In genomic region chr6:55377461-55377860, GRCm38 (mm10) we compare ENCODE assay signal across 37 mouse cellular contexts. TPM values are rescaled to one million over a fixed set of nuclear protein-coding genes. Genes with fewer than 3 reads are reported as not detected.
"Had no signal": no experiment of that assay in that cellular context is flagged by ENCODE, and none has a peak within 500 bp of the region (broad histone marks: within the 10 kb centered on the region; RNA-seq: fewer than 3 reads in every experiment).

No protein-coding gene starts in this region.

- ATAC-seq: forebrain, embryonic 16.5 days; inflammation-experienced regulatory T-cells, adult 6 months; liver, embryonic 12.5 days had no signal

- H3K9me3 ChIP-seq: heart, embryonic 12.5 days; hindbrain, embryonic 13.5 days; hindbrain, embryonic 15.5 days; limb, embryonic 13.5 days; limb, embryonic 15.5 days; liver, embryonic 12.5 days had no signal

- H3K4me3 ChIP-seq: heart, adult 2 months; heart, embryonic 12.5 days; hindbrain, embryonic 13.5 days; hindbrain, embryonic 15.5 days; limb, embryonic 13.5 days; limb, embryonic 15.5 days; liver, embryonic 12.5 days had no signal

- H3K27me3 ChIP-seq: hindbrain, embryonic 15.5 days; limb, embryonic 13.5 days; limb, embryonic 15.5 days had no signal

- H3K9ac ChIP-seq: heart, embryonic 12.5 days; hindbrain, embryonic 13.5 days; hindbrain, embryonic 15.5 days; limb, embryonic 13.5 days; limb, embryonic 15.5 days; liver, embryonic 12.5 days; liver, embryonic 14.5 days had no signal

- H3K27ac ChIP-seq: heart, adult 2 months; hindbrain, embryonic 13.5 days; hindbrain, embryonic 15.5 days; limb, embryonic 13.5 days; limb, embryonic 15.5 days; liver, embryonic 12.5 days; liver, embryonic 14.5 days had no signal

- H3K36me3 ChIP-seq: heart, embryonic 12.5 days; hindbrain, embryonic 13.5 days; hindbrain, embryonic 15.5 days; limb, embryonic 13.5 days; limb, embryonic 15.5 days; liver, embryonic 12.5 days had no signal

- H3K4me2 ChIP-seq: heart, embryonic 12.5 days; hindbrain, embryonic 13.5 days; hindbrain, embryonic 15.5 days; limb, embryonic 13.5 days; limb, embryonic 15.5 days; liver, embryonic 12.5 days had no signal

- DNase-seq: gastrocnemius, postnatal 14 days; gastrocnemius, postnatal 36 days; heart, adult 2 months; heart, postnatal 14 days; heart, postnatal 36 days; kidney, adult 18-20 months; kidney, adult 8-10 months; kidney, postnatal 10 days; kidney, postnatal 25 days; kidney, postnatal 4 days; layer of hippocampus, adult 9-11 months; layer of hippocampus, postnatal 36 days; left cerebral cortex, postnatal 4 days had no signal

- H3K4me1 ChIP-seq: heart, embryonic 12.5 days; hindbrain, embryonic 13.5 days; hindbrain, embryonic 15.5 days had no signal

RNA-seq across cellular contexts. Expression of gene Ghrhr, which starts 1.4 kb away (rescaled TPM):
- total RNA-seq: gastrocnemius, adult 18-20 months; gastrocnemius, adult 8-10 months; gastrocnemius, postnatal 14 days; gastrocnemius, postnatal 36 days; heart, adult 2 months; heart, postnatal 14 days; heart, postnatal 36 days; hematopoietic stem cell, adult 5-6 weeks; layer of hippocampus, adult 8-10 months; layer of hippocampus, postnatal 14 days; layer of hippocampus, postnatal 36 days; left cerebral cortex, adult 18-20 months; left cerebral cortex, adult 8-10 months; left cerebral cortex, postnatal 10 days; left cerebral cortex, postnatal 25 days; left cerebral cortex, postnatal 4 days had no signal
- polyA plus RNA-seq: forebrain, embryonic 16.5 days; heart, adult 2 months; heart, embryonic 12.5 days; heart, embryonic 14.5 days; heart, embryonic 16.5 days; hindbrain, embryonic 11.5 days; hindbrain, embryonic 13.5 days; hindbrain, embryonic 15.5 days; inflammation-experienced regulatory T-cells, adult 6 months; kidney, embryonic 14.5 days; limb, embryonic 11.5 days; limb, embryonic 13.5 days; limb, embryonic 15.5 days; liver, embryonic 12.5 days; liver, embryonic 16.5 days had no signal

RNA-seq across cellular contexts. Expression of gene Aqp1, which starts 41.2 kb away (rescaled TPM):
- polyA plus RNA-seq: inflammation-experienced regulatory T-cells, adult 6 months had no signal
